Mouse (Mus musculus): ENCODE results near the gene Cnot4. TPM values are rescaled to one million over a fixed set of nuclear protein-coding genes. Genes with fewer than 3 reads are reported as not detected.

Cnot4 gene
- 1.6 and 2.3 TPM in 2 replicates for polyA plus RNA-seq (2012; rRNA removed)

DNA sequence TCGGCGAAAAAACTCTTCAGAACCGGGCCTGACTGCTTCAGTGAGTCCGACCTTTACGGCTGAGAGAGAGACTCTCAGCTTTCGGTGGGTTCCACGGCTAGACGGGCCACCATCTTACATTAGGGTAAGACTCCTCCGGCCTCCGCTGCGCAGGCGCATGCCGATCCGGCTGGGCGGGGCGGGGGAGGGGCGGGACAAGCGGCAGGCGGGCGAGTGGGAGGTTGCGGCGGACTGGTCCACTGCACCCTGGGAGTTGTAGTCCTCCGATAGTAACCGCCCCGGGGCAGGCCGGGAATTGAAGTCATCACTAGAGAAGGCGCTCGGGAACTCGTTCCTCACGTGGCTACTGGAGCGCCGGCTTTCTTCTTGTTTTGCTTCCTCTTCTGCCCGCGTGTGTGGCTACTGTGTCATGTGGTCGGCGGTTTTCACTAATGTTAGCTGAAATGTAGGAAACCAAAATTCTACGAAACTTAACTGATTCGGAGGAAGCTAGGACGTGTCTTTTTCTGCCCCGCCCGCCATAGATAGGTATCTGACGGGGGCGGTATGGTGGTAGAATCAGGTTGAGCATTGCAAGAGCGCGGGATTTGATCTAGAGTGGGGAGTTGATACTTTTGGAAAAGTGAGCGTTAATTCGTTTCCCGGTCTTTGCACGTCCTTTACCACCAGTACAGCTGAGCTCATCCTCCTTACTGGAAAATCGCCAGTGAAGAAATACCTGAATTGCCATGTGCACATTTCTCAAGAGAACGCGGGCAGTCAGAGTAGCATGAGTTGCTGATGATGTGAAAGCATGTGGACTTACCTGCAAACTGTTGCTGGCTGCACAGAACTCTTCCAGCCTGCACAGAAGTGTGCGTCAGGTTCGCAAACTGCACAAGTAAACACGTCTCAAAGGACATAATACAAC is at the start of gene Cnot4:
Cnot4 (minus strand) TSS at position 146 of the 910 bp plus-strand sequence.

DNA sequence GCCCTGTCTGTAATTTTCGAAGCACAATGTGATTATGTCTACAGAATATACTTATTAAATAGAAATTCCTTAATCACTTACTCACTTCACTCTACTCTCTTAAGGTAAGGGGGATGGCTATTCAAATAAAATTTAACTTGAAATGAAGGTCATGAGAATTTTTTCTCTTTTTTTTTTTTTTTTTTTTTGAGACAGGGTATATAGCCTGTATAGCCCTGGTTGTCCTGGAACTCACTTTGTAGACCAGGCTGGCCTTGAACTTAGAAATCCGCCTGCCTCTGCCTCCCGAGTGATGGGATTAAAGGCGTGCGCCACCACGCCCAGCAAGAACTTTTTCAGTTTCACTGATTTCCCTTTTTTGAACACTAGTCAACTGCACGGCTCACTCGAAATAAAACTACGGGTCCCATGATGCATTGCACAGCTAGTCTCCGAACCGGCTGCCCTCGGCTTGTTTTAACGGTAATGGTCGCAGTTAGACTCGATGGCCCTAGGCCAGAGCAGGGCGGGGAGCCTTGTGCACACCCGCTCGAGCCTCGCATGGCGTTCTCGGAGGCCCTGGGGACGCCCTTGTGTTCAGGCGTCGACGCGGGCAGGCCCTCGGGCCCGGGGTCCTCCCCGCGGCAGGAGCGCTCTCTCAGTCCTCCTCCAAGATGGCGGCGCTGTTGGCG is 43.6 kb upstream of the Cnot4 start, which contains the start of gene Nup205:
Nup205 (plus strand) TSS at position 443 of the 671 bp plus-strand sequence.

DNA sequence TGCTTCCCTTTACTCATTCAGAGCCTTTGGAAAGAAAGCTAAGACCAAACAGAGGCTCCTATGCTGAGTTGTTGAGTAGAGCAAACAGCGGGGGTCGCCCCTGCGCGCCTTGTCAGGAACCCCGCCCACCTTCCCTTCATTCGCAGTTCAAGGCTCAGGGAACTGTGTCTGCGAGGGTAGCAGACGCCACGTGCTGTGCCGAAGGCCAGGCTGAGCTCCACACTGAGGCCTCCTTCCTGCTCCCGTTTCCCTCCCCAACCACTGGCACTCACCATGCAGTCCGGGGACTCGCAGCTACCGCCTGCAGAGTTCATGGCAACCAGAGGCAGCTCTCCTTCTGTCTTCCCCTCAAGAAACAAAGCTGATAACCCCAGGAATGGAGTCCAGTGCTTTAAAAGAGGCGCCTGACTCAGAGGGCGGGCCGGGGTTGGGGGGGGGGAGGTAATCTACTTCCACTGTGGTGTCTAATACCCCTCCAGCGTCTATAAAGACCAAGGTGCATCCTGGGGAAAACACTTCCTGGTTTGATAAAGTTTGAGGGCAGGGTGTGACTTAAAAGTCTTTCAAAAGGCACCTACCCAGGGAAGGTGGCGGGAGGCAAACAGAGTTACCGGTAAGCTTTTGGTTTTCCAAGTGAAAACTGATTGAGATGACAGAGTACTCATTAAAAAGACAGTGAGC is 145.3 kb downstream of the Cnot4 start, which contains the start of gene Slc23a4:
Slc23a4 (minus strand) TSS at position 324 of the 681 bp plus-strand sequence.

Other genes starting within 250 kb of the Cnot4 start
- gene Wdr91, start 222.8 kb downstream of the Cnot4 start, polyA plus RNA-seq (2012; rRNA removed) = 5.1 and 5.8 TPM in 2 replicates
- gene Stra8, start 213.6 kb downstream of the Cnot4 start, polyA plus RNA-seq (2012; rRNA removed) = not detected in 2 replicates
- 1.1 and 3.4 TPM in 2 replicates for gene Slc23a4, start 145.3 kb downstream of the Cnot4 start, polyA plus RNA-seq (2012; rRNA removed)
- 3.3 and 4.0 TPM in 2 replicates for gene Nup205, start 43.7 kb upstream of the Cnot4 start, polyA plus RNA-seq (2012; rRNA removed)
- gene Slc13a4, start 174.4 kb upstream of the Cnot4 start, polyA plus RNA-seq (2012; rRNA removed) = 0.04 and 0.14 TPM in 2 replicates
- gene Fam180a, start 192.4 kb upstream of the Cnot4 start, polyA plus RNA-seq (2012; rRNA removed) = not detected in 2 replicates